Mouse (Mus musculus) WW6 (cell line): ENCODE measurements around the gene Tmem40.

Source experiments
- DNase-seq: peaks from one replicate; pipeline ENCODE4 v3.0.0-alpha.2; 2013; ENCODE audit warnings: low read depth, low spot score

The Tmem40 gene

DNA sequence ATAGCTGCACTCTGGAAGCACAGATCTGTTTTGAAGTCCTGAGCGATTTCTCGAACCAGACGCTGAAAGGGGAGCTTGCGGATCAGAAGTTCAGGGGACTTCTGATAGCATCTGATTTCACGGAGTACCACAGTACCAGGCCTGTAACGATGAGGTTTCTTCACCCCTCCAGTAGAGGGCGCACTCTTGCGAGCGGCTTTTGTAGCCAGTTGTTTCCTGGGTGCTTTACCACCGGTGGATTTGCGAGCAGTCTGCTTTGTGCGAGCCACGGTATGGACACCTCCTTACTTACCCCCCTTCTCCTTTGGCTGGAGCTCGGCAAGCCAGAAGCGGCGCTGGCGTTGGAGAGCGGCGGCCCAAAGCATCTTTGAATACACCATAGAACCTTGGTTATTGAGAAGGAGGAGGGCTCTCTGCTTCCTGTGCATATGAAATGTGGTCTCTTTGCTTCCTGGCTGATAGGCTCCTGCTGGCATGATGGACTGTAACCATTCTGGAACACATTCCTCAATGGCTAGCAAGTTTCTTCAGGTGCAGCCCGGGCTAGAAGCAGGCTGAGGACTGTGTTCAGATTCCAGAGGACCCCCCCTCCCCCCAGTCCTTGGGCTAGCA, 8.0 kb upstream of the Tmem40 start:
- no peak for DNase-seq

DNA sequence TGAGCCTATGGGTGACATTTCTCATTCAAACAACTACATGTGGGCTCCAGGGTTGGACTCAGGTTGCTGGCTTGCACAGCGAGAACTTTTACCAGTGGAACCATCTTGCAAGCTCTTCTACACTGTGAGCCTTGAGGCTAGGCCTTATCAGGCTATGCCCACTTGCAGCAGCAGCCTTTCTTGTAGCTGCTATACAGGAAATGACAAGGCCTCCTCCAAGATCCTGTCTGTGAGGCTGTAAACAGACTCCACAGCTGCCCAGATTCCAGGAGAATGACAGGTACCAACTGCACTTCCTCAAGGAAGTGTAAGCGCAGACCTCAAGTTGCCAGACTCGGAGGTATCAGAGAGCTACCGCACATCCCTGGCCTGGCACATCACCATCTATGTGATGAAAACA, 6.0 kb upstream of the Tmem40 start:
- no peak for DNase-seq

- no peak for DNase-seq
Observed at GRCm38 (mm10) chr6:115767357-115767756, 5.1 kb upstream of the Tmem40 start.

GRCm38 (mm10) chr6:115764179-115764578, 2.0 kb upstream of the Tmem40 start:
- peak; percentile 83 for DNase-seq

DNA sequence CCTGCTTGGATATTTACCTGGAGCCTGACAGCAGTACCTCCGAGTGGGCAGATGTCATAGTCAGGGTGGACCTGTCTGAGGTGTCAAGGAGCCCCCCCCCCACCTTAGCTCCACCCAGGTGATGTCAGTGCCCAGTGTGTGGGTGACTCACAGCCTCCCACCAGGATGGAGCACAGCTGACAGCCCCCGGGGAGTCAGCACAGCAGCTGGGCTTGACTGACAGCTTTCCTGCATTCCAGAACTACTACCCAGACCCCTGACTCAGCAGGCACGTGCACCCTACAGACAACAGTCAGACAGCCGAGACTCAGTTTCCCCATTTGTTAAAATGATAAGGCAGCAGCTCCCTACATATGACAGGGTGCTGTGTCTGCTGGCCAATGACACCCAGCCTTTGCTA, 1.2 kb downstream of the Tmem40 start:
- DNase-seq = no peak

GRCm38 (mm10) chr6:115760137-115760536, 2.1 kb downstream of the Tmem40 start:
- no peak for DNase-seq

- no peak for DNase-seq
Observed at GRCm38 (mm10) chr6:115759461-115759860, 2.7 kb downstream of the Tmem40 start.

DNA sequence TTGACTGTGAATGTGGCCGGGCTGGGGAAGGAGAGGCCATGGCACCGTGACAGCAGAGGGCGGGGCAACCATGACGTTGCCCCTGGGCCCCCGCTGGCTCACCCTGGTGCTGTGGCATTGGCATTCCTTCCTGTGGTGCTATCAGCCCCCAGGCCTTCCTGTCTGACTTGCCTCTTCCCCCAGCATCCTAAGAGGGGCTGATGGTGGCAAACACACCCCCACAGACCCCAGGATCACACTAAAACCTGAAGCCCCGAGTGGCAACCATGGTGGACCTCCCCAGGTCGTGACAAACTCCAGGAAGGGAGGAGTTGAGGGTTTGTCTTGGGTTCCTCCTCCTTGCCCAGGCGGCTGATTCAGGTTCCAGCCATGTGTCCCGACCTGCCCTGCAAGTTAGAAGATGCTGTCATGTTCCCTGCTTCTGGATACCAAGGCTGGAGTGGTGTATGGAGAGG, 3.2 kb downstream of the Tmem40 start:
- DNase-seq = no peak

- DNase-seq = no peak
Observed at GRCm38 (mm10) chr6:115755536-115755935, 6.7 kb downstream of the Tmem40 start.

DNA sequence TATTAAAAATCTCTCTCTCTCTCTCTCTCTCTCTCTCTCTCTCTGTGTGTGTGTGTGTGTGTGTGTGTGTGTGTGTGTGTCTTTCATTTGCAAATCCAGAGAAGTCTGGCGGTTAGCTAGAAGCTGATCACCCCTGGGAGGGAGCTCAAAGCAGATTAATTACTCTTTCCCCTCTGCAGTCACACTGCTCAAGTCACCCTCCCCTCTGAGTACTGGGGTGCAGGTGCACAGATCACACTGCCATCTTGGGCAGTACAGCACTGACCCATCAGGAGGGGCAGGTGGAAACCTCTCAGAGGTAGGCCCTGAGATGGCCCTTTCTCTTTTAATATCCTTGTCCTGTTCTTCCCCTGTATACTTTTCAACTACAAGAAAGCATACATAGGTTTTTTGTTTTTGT, 15.9 kb downstream of the Tmem40 start:
- DNase-seq = no peak

- DNase-seq = no peak
Observed at GRCm38 (mm10) chr6:115743569-115743968, 18.6 kb downstream of the Tmem40 start.

- DNase-seq = no peak
Observed at GRCm38 (mm10) chr6:115739056-115739455, 23.2 kb downstream of the Tmem40 start.

- peak; percentile 74 for DNase-seq
Observed at GRCm38 (mm10) chr6:115734909-115735308, 27.3 kb downstream of the Tmem40 start.

- DNase-seq = peak; percentile 83
Observed at GRCm38 (mm10) chr6:115732341-115732928, 29.8 kb downstream of the Tmem40 start.

DNA sequence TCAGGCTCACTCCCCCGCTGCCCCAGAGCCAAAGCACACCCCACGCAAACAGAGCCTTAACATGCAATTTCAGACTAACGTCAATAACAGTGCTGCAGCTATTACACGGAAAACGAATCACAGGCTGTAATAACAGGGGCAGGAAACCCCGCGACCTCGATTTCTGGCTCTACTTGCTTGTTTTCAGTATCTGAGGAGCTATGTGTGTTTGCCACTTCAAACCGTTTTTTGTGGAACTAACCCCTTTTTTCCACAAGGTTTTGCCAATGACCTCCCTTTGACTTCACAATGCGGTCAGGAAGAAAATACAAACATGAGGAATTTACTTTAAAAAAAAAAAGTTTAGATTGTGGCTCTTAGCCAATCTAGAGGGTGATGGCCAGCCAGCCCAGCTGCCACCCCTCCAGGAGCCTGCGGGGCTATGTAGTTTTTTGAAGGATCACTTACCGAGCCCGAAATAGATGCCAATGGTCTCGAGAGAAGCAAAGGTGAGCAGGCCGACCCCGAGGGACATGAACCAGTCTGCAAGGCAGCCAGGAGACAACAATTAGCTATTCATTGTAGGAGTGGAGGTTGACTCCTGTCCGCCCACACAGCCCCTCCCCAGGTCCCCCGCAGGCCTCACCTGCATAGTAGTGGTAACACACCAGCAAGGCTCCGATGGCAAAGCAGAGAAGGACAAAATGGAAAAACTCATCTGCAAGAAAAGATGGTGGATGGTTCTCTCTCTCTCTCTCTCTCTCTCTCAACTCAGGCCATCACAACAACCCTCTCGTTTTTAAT, 31.5 kb downstream of the Tmem40 start:
- DNase-seq = no peak

GRCm38 (mm10) chr6:115727570-115727969, 34.6 kb downstream of the Tmem40 start:
- no peak for DNase-seq

GRCm38 (mm10) chr6:115727108-115727507, 35.1 kb downstream of the Tmem40 start:
- DNase-seq = peak; percentile 78

DNA sequence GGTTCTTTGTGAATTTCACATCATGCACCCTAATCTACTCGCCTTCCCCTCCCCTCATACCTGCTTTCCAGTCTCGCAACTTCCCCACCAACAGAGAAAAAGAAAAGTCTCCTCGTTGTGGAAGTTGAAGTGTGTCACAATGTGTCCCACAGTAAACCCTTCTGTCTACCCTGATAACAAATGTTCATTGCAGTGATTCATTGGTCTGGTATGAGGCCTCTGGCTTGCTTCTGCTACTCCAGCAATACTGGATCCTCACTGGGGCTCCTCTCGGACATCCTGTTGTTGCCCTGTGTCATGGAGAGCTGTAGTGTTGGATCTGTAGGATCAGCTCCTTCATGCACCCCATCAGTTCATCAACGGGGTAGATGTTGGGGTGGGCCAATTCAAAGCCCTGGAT, 40.0 kb downstream of the Tmem40 start:
- no peak for DNase-seq

DNA sequence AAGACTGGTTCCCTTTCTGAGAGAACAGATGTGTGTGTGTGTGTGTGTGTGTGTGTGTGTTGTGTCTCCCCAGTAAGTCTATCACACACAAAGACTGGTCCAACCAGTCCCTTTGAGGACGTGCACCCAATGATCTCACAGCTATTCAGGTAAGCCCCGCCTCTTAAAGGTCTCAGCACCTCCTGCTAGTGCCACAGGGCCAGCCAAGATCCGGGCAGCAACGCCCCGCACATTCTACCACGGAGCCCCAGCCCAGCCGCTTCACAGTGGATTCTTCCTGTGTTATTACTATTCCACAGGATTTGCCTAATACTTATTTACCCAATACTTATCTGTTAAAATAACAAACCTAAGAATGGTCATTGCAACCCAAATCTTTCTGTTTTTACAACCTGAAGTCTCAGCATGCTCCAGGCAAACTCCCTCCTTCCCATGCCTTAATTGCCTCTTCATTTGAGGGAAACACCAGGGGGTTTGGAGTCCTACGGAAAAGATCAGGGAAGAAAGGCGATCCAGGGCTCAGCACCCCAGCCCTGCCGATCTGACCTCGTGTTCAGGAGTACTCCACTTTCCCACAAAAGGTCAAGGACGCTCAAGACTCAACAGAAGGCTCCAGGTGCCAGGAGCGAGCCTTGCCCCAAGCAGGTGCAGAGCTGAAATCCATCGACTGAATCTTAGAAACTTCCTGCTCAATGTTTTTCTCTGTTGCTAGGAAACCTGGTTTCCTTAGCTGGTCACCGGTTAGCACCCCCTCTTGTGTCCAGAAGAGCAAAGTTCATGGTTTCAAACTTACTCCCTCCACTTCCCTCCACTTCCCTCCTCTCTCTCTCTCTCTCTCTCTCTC, 44.3 kb downstream of the Tmem40 start:
- peak; percentile 80 for DNase-seq

- no peak for DNase-seq
Observed at GRCm38 (mm10) chr6:115717101-115717652, 45.0 kb downstream of the Tmem40 start.

- no peak for DNase-seq
Observed at GRCm38 (mm10) chr6:115711261-115711660, 50.9 kb downstream of the Tmem40 start.

- DNase-seq = no peak
Observed at GRCm38 (mm10) chr6:115702901-115703300, 59.3 kb downstream of the Tmem40 start.
